Mouse (Mus musculus): ENCODE measurements around the gene Wdr95. TPM values are rescaled to one million over a fixed set of nuclear protein-coding genes. Genes with fewer than 3 reads are reported as not detected.

The Wdr95 gene
- polyA plus RNA-seq, 1 experiment from 2014 or later: 0.37 TPM

DNA sequence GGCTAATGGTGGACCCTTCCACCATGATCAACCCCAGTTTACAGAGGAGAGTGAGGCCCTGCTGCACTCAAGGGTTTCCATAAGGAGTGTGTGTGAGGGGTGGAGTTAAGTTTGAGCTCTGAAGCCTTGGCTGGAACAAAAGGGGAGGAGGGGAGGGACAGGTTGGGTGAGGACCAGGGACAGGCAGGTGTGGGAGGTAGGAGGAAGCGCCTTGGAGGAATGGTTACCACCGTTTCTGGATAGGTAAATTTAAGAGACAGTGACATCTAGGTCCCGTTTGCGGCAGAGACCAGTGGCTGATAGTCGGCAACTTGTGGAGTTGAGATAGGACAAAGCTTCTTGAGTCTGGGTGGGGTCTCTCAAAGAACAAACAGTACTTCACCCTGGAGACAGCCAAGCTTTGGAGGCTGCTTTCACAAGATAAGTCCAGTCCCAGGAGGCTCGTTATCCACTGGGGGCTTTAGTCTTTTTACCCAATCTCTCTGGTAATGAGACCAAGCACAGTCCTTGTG is 120.5 kb downstream of the Wdr95 start:
- H3K9me3 ChIP-seq (ENCODE audit: control insufficient read depth, low read length): no peaks in the 10 kb centered on the region
- no peak overlapping the region for H3K9ac ChIP-seq (ENCODE audit: low read length)
- no peak overlapping the region for H3K4me3 ChIP-seq (ENCODE audit: low read depth, low read length)
- no peak overlapping the region for H3K27ac ChIP-seq (ENCODE audit: low read depth)
- no peaks in the 10 kb centered on the region for H3K36me3 ChIP-seq (ENCODE audit: control insufficient read depth, insufficient read depth, low read length)
- H3K27me3 ChIP-seq (replicated peaks; ENCODE audit: control insufficient read depth, insufficient read depth, low read length): no peaks in the 10 kb centered on the region
- H3K4me1 ChIP-seq (replicated peaks; ENCODE audit: control insufficient read depth, insufficient read depth, low read length): no peaks in the 10 kb centered on the region; the same call in 1 of the 2 replicates
- WGBS: 59% methylated on average over 6 of the region's 6 CpGs
- no peak overlapping the region for H3K4me2 ChIP-seq (ENCODE audit: low read length)
- DNase-seq (ENCODE audit: low spot score) (no peak), ATAC-seq (replicated peaks; ENCODE audit: low FRiP score, low TSS enrichment, low read depth) (peak; percentile 37; the same call in 1 of the 2 replicates)

DNA sequence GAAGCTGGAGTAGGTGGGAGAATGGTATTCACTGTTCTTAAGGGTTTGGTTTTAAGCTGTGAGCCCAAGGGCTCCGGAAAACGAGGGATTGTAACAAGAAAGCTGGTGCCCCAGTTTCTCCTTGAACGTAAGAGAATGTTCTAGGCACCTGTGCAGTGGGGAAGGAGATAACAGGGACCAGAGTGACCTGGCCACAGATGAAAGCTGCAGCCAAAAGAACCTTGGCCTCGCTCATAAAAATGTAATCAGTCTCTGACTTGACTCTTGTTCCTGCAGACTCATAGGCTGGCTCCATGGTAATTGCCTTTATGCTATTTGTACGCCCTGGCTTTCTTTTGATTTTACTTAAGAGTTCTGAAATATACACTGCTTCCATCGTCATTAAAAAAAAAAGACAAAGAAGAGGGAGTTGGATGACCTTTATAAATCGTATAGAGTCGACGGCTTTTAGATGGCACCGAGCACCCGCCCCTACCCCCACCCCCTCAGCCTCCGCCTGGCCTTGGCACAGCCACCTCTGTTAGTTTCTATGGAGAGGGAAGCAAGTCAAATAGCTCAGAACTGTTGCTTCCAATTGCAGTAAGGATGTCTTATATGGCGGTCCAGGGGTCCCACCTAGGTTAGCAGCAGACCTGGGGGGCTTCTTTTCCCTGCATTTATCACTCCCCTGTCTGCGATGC is 121.2 kb downstream of the Wdr95 start:
- 69% methylated on average over 14 of the region's 14 CpGs for WGBS
- ATAC-seq (replicated peaks; ENCODE audit: low FRiP score, low TSS enrichment, low read depth) (no peak), DNase-seq (ENCODE audit: low spot score) (no peak)
- H3K9me3 ChIP-seq (ENCODE audit: control insufficient read depth, low read length): no peaks in the 10 kb centered on the region
- no peak overlapping the region for H3K4me2 ChIP-seq (ENCODE audit: low read length)
- no peak overlapping the region for H3K27ac ChIP-seq (ENCODE audit: low read depth)
- H3K9ac ChIP-seq (ENCODE audit: low read length): no peak overlapping the region
- H3K27me3 ChIP-seq (replicated peaks; ENCODE audit: control insufficient read depth, insufficient read depth, low read length): no peaks in the 10 kb centered on the region
- H3K4me1 ChIP-seq (replicated peaks; ENCODE audit: control insufficient read depth, insufficient read depth, low read length): no peaks in the 10 kb centered on the region; the same call in 1 of the 2 replicates
- H3K4me3 ChIP-seq (ENCODE audit: low read depth, low read length): no peak overlapping the region
- H3K36me3 ChIP-seq (ENCODE audit: control insufficient read depth, insufficient read depth, low read length): no peaks in the 10 kb centered on the region

- no peak overlapping the region for H3K9ac ChIP-seq (ENCODE audit: low read length)
- ATAC-seq (replicated peaks; ENCODE audit: low FRiP score, low TSS enrichment, low read depth) (no peak), DNase-seq (ENCODE audit: low spot score) (no peak)
- H3K36me3 ChIP-seq (ENCODE audit: control insufficient read depth, insufficient read depth, low read length): no peaks in the 10 kb centered on the region
- H3K4me1 ChIP-seq (replicated peaks; ENCODE audit: control insufficient read depth, insufficient read depth, low read length): no peaks in the 10 kb centered on the region; the same call in 1 of the 2 replicates
- no peak overlapping the region for H3K4me3 ChIP-seq (ENCODE audit: low read depth, low read length)
- H3K4me2 ChIP-seq (ENCODE audit: low read length): no peak overlapping the region
- H3K9me3 ChIP-seq (ENCODE audit: control insufficient read depth, low read length): no peaks in the 10 kb centered on the region
- 38% methylated on average over 4 of the region's 4 CpGs for WGBS
- H3K27ac ChIP-seq (ENCODE audit: low read depth): no peak overlapping the region
- H3K27me3 ChIP-seq (replicated peaks; ENCODE audit: control insufficient read depth, insufficient read depth, low read length): no peaks in the 10 kb centered on the region
Measured at GRCm38 (mm10) chr5:149650179-149650553, 121.7 kb downstream of the Wdr95 start.

- DNase-seq (ENCODE audit: low spot score) (no peak), ATAC-seq (replicated peaks; ENCODE audit: low FRiP score, low TSS enrichment, low read depth) (no peak)
- Histone ChIP-seq H3K9ac (ENCODE audit: low read length) (no peak overlapping the region), H3K27ac (ENCODE audit: low read depth) (no peak overlapping the region), H3K4me3 (ENCODE audit: low read depth, low read length) (no peak overlapping the region), H3K4me1 (replicated peaks; ENCODE audit: control insufficient read depth, insufficient read depth, low read length) (no peaks in the 10 kb centered on the region), H3K36me3 (ENCODE audit: control insufficient read depth, insufficient read depth, low read length) (no peaks in the 10 kb centered on the region), H3K9me3 (ENCODE audit: control insufficient read depth, low read length) (no peaks in the 10 kb centered on the region), H3K4me2 (ENCODE audit: low read length) (no peak overlapping the region), H3K27me3 (replicated peaks; ENCODE audit: control insufficient read depth, insufficient read depth, low read length) (no peaks in the 10 kb centered on the region)
- 74% methylated on average over 9 of the region's 9 CpGs for WGBS
Measured at GRCm38 (mm10) chr5:149655636-149656035, 127.2 kb downstream of the Wdr95 start.

GRCm38 (mm10) chr5:149658022-149658421 is 129.5 kb downstream of the Wdr95 start:
- no peak for ATAC-seq (replicated peaks; ENCODE audit: low FRiP score, low TSS enrichment, low read depth)
- H3K9ac ChIP-seq (ENCODE audit: low read length): no peak overlapping the region
- WGBS: 47% methylated on average over 3 of the region's 3 CpGs

GRCm38 (mm10) chr5:149658741-149659413 is 130.4 kb downstream of the Wdr95 start:
- H3K4me1 ChIP-seq (replicated peaks; ENCODE audit: control insufficient read depth, insufficient read depth, low read length): no peaks in the 10 kb centered on the region
- H3K9ac ChIP-seq (ENCODE audit: low read length): no peak overlapping the region
- H3K36me3 ChIP-seq (ENCODE audit: control insufficient read depth, insufficient read depth, low read length): no peaks in the 10 kb centered on the region
- no peaks in the 10 kb centered on the region for H3K9me3 ChIP-seq (ENCODE audit: control insufficient read depth, low read length)
- 57% methylated on average over 9 of the region's 9 CpGs for WGBS
- no peak for DNase-seq (ENCODE audit: low spot score)
- no peaks in the 10 kb centered on the region for H3K27me3 ChIP-seq (replicated peaks; ENCODE audit: control insufficient read depth, insufficient read depth, low read length)
- H3K4me3 ChIP-seq (ENCODE audit: low read depth, low read length): no peak overlapping the region
- ATAC-seq (replicated peaks; ENCODE audit: low FRiP score, low TSS enrichment, low read depth): no peak
- no peak overlapping the region for H3K27ac ChIP-seq (ENCODE audit: low read depth)
- H3K4me2 ChIP-seq (ENCODE audit: low read length): no peak overlapping the region

More at GRCm38 (mm10) chr5:149658022-149658421, 129.5 kb downstream of the Wdr95 start:
- Histone ChIP-seq H3K4me3 (ENCODE audit: low read depth, low read length) (no peak overlapping the region), H3K9me3 (ENCODE audit: control insufficient read depth, low read length) (no peaks in the 10 kb centered on the region), H3K36me3 (ENCODE audit: control insufficient read depth, insufficient read depth, low read length) (no peaks in the 10 kb centered on the region), H3K27me3 (replicated peaks; ENCODE audit: control insufficient read depth, insufficient read depth, low read length) (no peaks in the 10 kb centered on the region), H3K4me1 (replicated peaks; ENCODE audit: control insufficient read depth, insufficient read depth, low read length) (no peaks in the 10 kb centered on the region), H3K27ac (ENCODE audit: low read depth) (no peak overlapping the region), H3K4me2 (ENCODE audit: low read length) (no peak overlapping the region)
- no peak for DNase-seq (ENCODE audit: low spot score)

DNA sequence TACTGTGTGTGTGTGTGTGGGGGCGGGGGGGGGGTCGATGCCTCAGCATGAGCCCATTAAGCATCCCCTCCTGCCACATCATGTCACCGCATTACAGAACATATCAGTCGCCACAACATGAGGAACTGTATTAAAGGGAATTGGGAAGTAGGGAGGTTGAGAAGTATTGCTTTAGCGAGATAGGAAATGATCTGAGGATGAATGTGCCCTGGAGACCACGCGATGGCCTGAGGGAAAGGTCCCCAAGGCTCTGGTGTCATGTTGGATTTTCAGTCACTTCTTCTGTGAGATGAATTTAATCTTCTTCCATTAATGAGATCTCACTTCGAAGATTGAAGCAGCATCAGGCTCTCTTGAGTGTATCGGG is 130.9 kb downstream of the Wdr95 start:
- no peak overlapping the region for H3K27ac ChIP-seq (ENCODE audit: low read depth)
- 58% methylated on average over 8 of the region's 9 CpGs for WGBS
- no peak overlapping the region for H3K4me2 ChIP-seq (ENCODE audit: low read length)

DNA sequence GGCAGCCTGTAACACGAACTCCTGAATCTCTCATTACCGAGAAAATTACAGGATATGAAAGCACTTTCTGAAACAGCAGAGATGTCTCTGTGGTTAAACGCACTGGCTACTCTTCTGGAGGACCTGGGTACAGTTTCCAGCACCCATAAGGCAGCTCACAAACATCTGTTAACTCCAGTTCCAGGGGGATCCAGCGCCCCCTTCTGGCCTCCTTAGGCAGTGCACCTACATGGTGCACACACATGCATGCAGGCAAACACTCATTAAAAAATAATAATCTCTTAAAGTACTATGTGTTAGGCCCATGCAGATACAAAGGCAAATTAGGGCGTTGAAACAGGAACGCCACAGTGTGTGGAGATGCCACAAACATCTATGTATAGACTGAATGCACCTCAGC is 132.9 kb downstream of the Wdr95 start:
- ATAC-seq (replicated peaks; ENCODE audit: low FRiP score, low TSS enrichment, low read depth) (no peak), DNase-seq (ENCODE audit: low spot score) (no peak)
- H3K27ac ChIP-seq (ENCODE audit: low read depth): no peak overlapping the region
- H3K4me1 ChIP-seq (replicated peaks; ENCODE audit: control insufficient read depth, insufficient read depth, low read length): no peaks in the 10 kb centered on the region
- 86% methylated on average over 6 of the region's 6 CpGs for WGBS
- no peaks in the 10 kb centered on the region for H3K27me3 ChIP-seq (replicated peaks; ENCODE audit: control insufficient read depth, insufficient read depth, low read length)
- no peak overlapping the region for H3K9ac ChIP-seq (ENCODE audit: low read length)
- no peaks in the 10 kb centered on the region for H3K9me3 ChIP-seq (ENCODE audit: control insufficient read depth, low read length)
- H3K36me3 ChIP-seq (ENCODE audit: control insufficient read depth, insufficient read depth, low read length): no peaks in the 10 kb centered on the region
- no peak overlapping the region for H3K4me2 ChIP-seq (ENCODE audit: low read length)
- H3K4me3 ChIP-seq (ENCODE audit: low read depth, low read length): no peak overlapping the region

More for the DNA sequence above, 130.9 kb downstream of the Wdr95 start:
- no peak for ATAC-seq (replicated peaks; ENCODE audit: low FRiP score, low TSS enrichment, low read depth)
- Histone ChIP-seq H3K9me3 (ENCODE audit: control insufficient read depth, low read length) (no peaks in the 10 kb centered on the region), H3K4me3 (ENCODE audit: low read depth, low read length) (no peak overlapping the region), H3K27me3 (replicated peaks; ENCODE audit: control insufficient read depth, insufficient read depth, low read length) (no peaks in the 10 kb centered on the region), H3K4me1 (replicated peaks; ENCODE audit: control insufficient read depth, insufficient read depth, low read length) (no peaks in the 10 kb centered on the region), H3K36me3 (ENCODE audit: control insufficient read depth, insufficient read depth, low read length) (no peaks in the 10 kb centered on the region), H3K9ac (ENCODE audit: low read length) (no peak overlapping the region)
- DNase-seq (ENCODE audit: low spot score): no peak
